Mouse (Mus musculus): ENCODE data around the gene Setd1b.
"Not testable (repeated sequence)": the region's sequence is repeated elsewhere in the genome, so short reads cannot be mapped to it uniquely, and the experiment has no call there.

Gene Setd1b

GRCm38 (mm10) chr5:123159866-123160265 is 17.9 kb downstream of the Setd1b start:
- no peak for DNase-seq (ENCODE audit: low spot score in 2 of 2)

DNA sequence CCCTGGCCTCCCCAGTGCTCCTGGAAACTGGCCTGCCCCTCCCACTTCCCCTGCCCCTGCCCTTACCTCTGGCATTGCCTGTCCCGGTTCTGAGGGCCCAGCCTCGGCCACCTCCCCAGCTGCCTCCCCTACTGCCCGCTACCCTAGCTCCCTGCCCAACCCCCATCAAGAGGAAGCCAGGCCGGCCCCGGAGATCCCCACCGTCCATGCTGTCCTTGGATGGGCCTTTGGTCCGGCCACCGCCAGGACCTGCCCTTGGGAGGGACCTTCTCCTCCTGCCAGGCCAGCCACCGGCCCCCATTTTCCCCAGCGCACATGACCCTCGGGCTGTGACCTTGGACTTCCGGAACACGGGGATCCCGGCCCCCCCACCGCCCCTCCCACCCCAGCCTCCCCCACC is 18.3 kb downstream of the Setd1b start:
- DNase-seq (ENCODE audit: low spot score in 2 of 2) = no peak

- DNase-seq (ENCODE audit: low spot score in 2 of 2) = no peak
These were observed 20.9 kb downstream of the Setd1b start for GRCm38 (mm10) chr5:123162942-123163341.

DNA sequence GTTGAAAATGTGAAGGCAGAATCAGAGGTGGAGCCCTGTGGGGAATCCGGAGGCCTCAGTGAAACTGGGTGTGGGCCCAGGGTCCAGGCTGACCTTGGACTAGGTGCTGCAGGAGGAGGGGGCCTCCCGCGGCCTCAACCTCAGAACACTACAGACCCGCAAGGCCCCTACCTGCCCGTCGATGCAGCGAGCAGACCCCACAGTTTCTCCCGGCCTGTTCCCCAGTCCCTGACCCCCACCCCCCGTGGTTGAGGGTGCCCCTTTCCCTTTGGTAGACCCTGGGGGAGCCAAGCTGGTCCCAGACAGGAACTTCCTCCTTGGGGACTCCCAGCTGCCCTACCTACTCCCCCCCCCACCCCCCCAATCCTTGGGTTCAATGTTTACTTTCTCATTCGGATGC is 24.4 kb downstream of the Setd1b start:
- DNase-seq (ENCODE audit: low spot score in 2 of 2) = no peak

DNA sequence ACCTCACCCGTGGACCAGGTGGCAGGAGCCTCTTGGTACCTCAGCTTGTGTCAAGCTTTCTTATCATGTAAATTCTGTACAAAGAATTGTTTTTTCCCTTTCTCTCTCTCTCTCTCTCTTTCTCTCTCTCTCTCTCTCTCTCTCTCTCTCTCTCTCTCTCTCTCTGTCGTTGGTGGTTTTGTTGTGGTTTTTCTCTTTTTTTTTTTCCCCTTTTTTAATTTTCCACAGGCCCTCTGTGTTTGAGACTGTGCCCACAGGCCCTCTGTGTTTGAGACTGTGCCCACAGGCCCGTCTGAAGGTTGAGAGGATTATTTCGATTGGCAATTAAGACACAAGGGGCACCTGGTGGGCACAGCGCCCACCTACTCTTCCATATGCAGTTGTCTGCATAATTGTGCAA is 25.6 kb downstream of the Setd1b start:
- DNase-seq (ENCODE audit: low spot score in 2 of 2) = no peak

GRCm38 (mm10) chr5:123169284-123169683 is 27.3 kb downstream of the Setd1b start, which contains the start of gene Psmd9:
Gene Psmd9, plus strand, starts transcription at chr5:123169413.
- DNase-seq (ENCODE audit: low spot score in 2 of 2) = no peak

DNA sequence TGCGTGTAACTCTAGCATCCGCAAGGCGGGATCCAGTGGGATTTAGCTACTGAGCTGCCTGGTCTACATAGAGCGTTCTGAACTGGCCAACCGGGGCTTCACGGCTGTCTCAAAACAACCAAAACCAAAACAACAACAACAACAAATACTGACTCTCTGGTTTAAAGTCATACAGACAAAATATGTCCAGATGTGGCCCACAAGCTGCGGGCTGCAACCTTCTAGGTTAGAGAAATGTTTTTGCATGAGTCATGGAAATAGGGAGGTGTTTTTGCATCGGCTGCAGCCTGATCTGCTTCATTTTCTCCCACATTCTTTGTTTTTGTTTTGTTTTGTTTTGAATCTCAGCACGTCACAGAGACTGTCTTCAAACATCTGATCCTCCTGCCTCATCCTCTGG is 28.4 kb downstream of the Setd1b start:
- DNase-seq (ENCODE audit: low spot score in 2 of 2) = no peak

DNA sequence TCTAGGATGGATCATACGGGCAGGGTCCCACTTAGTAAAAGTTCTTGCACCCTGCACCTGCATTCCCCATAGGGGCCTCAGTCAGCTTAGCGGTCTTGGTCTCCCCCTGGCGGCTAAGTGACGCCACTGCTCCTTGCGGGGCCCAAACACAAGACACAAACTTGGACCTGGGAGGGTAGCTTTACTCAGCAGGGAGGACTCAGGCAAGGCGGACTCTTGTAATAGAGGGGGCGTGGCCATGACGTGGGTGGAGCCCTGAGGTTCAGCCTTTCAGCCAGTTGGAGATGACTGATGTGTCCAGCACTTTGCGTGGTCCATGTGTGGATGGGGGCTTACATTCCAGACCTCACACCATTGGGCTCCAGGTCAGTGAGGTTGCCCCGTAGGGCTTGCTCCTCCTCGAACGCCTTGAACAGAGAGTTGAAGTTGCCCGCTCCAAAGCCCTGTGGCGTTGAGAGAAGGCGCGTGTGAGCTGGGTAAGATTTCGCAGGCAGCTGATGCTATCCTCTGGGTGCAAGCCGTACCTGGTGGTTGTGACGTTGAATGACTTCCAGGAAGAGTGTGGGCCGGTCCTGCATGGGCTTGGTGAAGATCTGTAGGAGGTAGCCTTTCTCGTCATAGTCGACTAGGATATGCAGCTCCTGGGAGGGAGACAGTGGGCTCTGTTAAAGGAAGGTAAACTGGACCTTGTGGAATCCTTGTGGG is 29.8 kb downstream of the Setd1b start:
- peak; percentile 66 to 86 for DNase-seq (ENCODE audit: low spot score in 2 of 2)

GRCm38 (mm10) chr5:123178792-123179191 is 36.8 kb downstream of the Setd1b start:
- no peak for DNase-seq (ENCODE audit: low spot score in 2 of 2)

- no peak for DNase-seq (ENCODE audit: low spot score in 2 of 2)
These were observed 38.4 kb downstream of the Setd1b start for GRCm38 (mm10) chr5:123180390-123180789.

GRCm38 (mm10) chr5:123181536-123181935 is 39.5 kb downstream of the Setd1b start:
- no peak for DNase-seq (ENCODE audit: low spot score in 2 of 2)

DNA sequence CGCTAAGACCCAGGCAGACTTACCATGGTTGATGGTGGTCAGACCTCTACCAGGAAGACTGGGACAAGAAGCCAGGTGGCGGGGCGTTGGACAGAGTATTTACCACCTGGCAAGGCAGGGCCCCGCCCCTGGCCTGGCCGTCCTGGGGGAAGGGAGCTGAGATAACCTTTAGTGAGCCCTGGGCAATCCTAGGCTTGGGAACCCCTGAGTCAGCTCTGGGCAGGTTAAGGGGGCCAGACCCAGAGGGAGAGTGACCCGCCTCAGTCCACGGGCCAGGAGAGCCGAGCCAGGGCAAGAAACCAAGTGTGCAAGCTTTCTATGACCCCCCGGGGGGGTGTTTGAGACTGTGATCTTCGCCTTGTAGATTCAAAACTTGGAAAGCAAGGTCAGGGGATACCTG is 40.7 kb downstream of the Setd1b start, which contains the start of gene Hpd:
TSS of gene Hpd (minus strand) at position 77 of the 400 bp plus-strand sequence.
- DNase-seq (ENCODE audit: low spot score in 2 of 2) = no peak

DNA sequence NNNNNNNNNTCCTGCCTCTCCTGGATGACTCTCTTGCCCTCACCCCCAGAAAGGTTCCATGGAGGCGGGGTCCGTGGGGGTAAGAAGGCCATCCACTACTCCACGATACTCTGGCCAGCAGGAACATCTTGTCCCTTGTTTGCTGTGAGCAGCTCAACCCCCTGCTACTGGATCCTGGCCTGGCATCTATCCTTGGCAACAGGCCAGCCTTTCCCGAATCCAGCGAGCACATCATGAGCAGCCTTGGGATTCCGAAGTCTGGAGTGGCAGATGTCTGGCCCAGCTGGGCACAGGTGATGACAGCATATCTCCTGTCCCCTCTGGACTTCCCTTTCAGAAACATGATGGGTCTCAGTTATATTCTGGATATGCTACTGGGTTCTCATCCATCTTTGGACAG is 44.0 kb downstream of the Setd1b start:
- DNase-seq (ENCODE audit: low spot score in 2 of 2) = peak in 1 of 2 experiments; percentile 41

DNA sequence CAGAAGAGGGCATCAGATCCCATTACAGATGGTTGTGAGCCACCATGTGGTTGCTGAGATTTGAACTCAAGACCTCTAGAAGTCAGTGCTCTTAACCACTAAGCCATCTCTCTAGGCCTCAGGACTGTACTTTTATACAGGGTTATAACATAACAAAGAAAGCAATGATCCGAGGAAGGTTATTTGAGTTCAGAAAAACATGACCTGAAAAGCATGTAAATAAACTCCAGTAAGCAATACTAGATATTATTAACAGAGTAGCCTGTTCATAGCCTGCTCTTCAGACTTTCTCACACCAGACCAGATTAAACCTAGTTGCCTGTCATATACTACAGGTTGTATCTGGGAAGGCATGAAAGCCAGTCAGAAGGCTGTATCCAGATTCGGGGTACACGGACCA is 45.3 kb downstream of the Setd1b start:
- DNase-seq (ENCODE audit: low spot score in 2 of 2) = no peak

- DNase-seq (ENCODE audit: low spot score in 2 of 2) = peak in 1 of 2 experiments; percentile 1
These were observed 48.9 kb downstream of the Setd1b start for GRCm38 (mm10) chr5:123190912-123191311.

DNA sequence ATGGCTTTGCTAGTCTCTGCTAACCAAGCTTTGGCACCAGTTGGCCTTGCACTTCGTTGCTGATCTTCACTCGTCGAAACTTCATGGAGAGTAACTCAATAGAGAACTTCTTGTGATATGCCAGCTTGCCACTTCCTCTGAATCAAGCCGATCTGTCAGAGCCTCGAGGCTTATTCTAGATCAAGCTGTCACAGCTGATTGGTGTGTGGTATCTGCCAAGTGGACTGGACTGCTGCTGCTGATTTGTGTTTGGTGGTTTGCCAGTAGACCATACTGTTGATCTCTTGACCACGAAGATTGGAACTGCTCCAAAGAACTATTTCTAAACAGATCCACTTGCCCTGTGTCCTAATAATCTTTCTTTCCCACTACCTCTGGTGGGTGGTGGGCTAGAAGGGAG is 49.4 kb downstream of the Setd1b start:
- peak in 1 of 2 experiments; percentile 0 for DNase-seq (ENCODE audit: low spot score in 2 of 2)

DNA sequence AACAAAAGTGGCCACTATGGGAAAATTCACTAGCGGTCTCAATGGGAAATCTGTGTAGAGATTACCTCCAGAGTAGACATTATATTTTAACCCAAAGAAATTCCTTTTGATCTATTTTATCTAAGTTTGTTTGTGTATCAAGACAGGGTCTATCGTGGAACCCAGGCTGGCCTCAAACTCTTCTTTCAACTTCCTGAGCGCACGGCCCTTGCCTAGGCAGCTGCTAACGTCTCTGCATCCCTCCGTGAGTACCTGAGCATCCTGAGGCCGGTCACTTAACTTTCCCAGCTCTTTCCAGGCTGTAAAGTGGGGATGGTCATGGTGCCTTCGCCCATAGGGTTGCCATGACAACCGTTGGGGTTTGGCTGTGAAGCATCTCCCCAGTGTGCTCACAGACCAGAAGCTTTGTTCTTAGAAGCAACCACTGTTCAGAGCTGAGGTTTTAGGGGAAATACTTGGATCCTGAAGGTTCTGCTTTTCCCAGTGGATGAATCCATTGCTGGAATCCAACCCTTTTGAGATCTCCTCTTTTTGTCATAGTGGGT is 50.7 kb downstream of the Setd1b start:
- peak in 1 of 2 experiments; percentile 10 for DNase-seq (ENCODE audit: low spot score in 2 of 2)

DNA sequence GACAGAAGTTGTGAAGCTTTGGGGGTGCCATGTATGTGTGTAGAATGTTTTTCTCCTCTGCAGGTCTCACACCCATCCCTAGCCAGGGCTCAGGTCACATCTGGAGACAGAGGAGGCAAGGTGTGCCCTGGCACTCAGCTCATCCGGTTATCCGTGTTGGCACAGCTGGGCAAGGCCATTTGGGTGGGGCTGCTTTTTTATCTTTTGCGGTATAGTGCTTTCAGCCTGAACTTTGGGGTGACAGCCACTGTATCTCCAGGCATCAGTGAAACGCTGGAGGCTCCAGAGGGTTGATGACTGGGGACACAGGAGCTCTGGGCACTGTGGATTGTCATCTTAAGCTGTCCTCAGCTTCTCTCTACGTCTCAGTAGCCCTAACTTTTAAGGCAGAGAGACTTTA is 51.4 kb downstream of the Setd1b start:
- peak in 1 of 2 experiments; percentile 7 for DNase-seq (ENCODE audit: low spot score in 2 of 2)

DNA sequence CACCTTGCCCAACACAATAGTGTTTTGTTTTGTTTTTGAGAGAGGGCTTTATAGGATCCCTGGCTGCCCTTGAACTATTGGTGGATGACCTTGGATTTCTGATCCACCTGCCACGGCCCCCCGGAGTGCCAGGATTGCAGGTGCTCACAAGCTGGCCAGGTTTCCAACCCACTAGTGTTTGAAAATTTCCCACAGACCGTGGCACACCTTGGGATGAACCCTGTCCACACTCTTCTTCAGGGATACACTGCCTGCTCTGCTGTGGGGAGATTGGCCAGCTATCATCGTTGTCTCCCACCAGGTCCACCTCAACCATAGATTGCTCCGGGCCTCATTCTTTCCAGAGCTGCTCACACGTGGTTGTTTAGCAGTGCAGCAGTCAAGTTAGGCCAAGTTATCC is 52.9 kb downstream of the Setd1b start:
- peak in 1 of 2 experiments; percentile 12 for DNase-seq (ENCODE audit: low spot score in 2 of 2)

GRCm38 (mm10) chr5:123195500-123196000 is 53.6 kb downstream of the Setd1b start:
- peak in 1 of 2 experiments; percentile 7 for DNase-seq (ENCODE audit: low spot score in 2 of 2)

DNA sequence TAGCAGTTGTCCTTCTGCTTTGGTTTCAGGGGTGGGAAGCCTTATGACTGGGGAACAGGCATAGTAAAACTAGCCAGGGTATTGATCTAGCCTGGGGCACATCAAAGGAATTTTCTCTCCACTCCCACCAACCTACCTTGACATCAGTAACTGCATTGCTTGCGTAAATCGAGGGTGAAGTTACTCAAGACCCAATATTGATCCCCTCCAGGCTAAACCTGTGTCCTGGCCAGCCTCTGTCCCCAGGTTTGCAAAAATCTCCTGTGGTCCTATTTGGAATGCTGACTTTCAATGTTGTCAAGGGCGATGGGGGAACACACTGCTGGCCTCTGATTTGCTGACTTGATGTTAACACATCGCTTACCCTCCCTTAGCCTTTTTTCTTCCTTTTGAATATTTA is 54.8 kb downstream of the Setd1b start:
- DNase-seq (ENCODE audit: low spot score in 2 of 2) = no peak

DNA sequence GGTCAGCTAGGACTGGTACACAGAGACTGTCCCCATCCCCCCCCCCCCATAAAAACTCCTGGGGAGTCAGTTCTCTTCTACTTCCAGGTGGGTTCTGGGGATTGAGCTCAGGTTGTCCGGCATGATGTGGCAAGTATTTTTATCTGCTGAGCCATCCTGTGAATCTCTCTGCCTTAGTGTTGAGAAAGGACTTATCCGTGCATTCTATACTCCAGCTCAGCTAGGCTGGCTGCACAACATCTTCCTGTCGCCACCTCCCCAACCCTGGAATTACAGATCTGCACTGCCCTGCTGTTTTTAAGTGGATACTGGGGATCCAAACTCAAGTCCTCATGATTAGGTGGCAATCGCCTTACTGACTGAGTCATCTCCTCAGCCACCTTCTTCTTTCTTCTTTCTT is 56.5 kb downstream of the Setd1b start:
- no peak for DNase-seq (ENCODE audit: low spot score in 2 of 2)

- DNase-seq (ENCODE audit: low spot score in 2 of 2) = not testable (repeated sequence)
These were observed 59.0 kb downstream of the Setd1b start for GRCm38 (mm10) chr5:123200816-123201522.

Measured in cerebellum, postnatal 4 days (tissue).